Mouse (Mus musculus) c-Kit-positive CD71-negative TER-119-negative erythroid progenitor cells, embryonic 14.5 days (primary cell): Measurements from ENCODE around the gene Galk1.

ENCODE experiments used
- DNase-seq: peaks from one replicate; pipeline ENCODE4 v3.0.0-alpha.2; 2013; ENCODE audit warnings: low read depth

The Galk1 gene

DNA sequence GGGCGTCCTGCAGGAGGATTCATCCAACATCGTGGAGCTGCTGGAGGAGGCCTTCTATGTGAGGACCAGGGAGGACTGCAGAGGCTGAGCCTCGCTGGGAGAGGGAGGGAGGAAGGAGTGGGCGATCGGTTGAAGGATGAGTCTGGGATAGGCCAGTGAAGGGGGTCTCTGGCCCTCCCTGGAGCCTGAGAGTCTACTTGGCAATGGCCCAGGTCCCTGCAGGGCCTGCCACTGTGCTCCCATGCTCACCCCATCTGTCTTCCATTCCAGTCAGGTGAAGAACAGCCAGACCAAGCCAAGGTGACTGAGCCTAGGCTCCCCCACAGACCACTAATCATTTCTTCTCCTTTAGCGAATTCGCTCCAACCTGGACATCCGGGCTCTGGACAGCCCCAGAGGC is 29.2 kb downstream of the Galk1 start:
- DNase-seq, result no peak

DNA sequence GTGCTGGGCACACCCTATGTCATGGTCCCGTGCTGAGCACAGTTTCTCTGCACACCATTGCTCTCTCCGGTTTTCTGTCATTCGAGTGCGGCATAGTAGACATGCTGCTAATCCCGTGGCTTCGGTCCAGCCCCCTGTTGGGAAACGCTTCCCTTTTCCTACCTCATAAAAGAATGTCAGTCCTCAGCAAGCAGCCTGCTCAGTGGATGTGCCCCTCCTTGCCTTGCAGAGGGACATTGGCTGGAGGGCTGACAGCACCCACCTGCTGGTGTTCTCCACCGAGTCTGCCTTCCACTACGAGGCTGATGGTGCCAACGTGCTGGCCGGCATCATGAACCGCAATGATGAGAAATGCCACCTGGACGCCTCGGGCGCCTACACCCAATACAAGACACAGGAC is 30.0 kb downstream of the Galk1 start:
- no peak for DNase-seq

DNA sequence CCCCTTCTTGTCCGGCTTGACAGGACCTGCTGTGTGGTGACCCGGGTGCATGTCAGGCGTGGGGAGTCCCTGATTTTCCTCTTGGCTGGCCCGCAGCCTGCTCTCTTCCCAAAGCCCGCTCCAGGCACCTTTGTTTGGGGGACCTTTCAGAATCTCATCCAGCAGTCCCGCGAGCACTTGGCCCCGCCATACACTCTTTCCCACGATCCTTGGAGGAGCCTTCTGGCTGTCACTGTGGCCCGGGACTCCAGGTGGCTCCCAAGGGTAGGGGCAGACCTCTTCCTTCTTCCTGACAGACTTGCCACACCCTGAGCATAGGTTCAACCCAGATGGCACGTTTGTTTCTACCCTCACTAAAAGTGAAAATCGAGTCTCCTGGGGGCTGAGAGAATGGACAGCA is 37.0 kb downstream of the Galk1 start:
- no peak for DNase-seq

DNA sequence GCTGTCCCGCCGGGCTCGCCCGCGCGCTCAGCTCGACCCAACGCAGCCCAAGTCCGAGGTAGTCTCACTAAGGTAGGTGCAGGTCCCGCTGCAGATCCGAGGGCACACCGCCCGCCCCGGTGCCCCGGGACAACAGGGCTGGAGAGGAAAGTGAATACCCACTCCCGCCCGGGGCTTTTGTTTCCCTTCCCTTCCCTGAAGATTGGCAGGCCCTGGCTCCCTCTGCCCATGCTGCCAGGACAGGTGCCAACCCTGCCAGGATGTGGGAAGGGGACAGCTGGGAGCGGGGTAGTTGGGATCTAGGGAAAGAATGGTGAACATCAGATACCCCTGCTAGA is 37.5 kb downstream of the Galk1 start:
- DNase-seq, result no peak

- no peak for DNase-seq
Measured at GRCm38 (mm10) chr11:115974309-115975082, 38.0 kb downstream of the Galk1 start, which contains the start of gene Itgb4. Gene Itgb4, plus strand, starts transcription at chr11:115974709.

GRCm38 (mm10) chr11:115971016-115971415 is 41.5 kb downstream of the Galk1 start:
- DNase-seq, result no peak

GRCm38 (mm10) chr11:115970006-115970673 is 42.4 kb downstream of the Galk1 start:
- no peak for DNase-seq

DNA sequence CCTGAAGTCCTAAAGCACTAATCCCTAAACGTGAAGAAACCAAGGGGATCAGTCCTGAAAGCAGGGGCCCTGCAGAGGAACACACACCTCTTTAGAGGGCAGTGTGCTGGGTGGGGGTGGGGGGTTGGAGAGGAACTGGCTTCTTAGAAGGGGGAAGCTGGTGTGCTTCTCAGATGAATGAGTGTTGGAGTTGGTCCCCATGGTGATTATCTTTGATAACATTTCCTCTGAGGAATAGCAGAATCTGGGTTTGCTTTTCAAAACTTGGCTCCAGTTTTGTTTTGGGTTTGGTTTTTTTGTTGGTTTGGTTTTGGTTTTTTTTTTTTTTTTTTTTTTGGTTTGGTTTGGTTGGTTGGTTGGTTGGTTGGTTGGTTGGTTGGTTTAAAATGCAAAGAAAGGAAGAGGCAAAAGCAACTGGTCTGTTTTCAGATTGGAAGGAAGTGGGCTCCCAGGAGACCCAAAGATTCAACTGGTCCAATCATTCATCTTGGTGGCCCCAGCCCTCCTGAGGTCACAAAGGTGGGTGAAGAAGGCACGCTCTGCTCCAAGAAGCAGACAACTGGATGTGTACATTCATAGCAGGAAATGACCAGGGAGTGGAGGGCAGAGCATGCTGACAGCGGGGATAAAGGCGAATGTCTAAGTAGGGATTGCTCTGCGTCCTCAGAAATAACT is 43.7 kb downstream of the Galk1 start:
- DNase-seq, result peak; percentile 22

DNA sequence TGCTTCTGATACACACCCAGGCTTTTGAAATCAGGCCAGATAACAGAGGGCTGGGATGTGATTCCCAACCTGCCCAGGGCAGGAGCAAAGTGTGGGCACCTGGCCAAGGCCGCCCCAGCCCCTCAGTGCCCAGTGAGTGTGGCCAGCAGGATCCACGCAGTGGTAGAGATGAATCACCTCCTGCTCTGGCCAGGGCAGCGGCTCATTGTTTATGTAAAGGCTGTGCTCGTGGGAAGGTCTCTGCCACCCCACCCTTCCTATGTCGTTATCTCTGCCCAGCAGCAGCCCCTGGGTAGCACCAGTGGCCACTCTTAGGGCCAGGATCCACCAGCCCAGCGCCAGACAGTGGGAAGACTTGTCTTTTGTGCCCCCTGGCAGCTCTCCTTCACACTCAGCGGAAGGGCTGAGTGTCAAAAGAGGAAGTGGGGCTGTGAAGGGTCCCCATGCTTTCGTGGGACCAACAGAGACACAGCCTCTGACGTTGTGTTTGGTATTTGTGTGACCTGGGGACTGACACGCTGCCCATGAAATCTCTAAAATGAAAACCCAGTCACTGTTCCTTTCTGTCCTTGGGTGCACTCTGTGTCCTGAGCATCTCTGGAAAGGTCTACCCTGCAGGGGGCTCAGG is 47.4 kb downstream of the Galk1 start:
- DNase-seq, result peak; percentile 25

GRCm38 (mm10) chr11:115962651-115963412 is 49.7 kb downstream of the Galk1 start:
- DNase-seq, result no peak

DNA sequence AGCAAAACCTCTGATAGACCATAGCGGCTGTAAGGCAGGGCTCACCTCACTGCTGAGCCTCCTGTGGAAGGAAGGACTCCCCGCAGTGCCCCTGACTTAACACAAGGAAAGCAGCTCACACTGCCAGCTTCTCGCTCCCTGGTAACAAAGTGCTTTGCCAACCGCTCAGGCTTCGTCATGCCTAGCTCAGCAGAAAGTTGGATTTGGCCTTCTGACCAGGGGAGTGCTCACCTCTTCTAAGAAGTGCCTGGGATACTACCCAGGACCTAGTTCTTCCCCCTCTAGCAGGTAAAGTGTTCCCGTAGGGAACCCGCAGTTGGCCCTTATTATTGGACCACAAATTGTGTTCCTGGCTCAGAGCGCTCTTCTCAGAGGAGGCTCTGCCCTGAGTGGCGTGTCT is 53.5 kb downstream of the Galk1 start:
- DNase-seq, result no peak
